Mouse (Mus musculus) midbrain, embryonic 15.5 days (tissue): Measurements from ENCODE around the gene Dppa4. TPM values are rescaled to one million over a fixed set of nuclear protein-coding genes. Genes with fewer than 3 reads are reported as not detected.
"Not testable (repeated sequence)": the region's sequence is repeated elsewhere in the genome, so short reads cannot be mapped to it uniquely, and the experiment has no call there.

ENCODE experiments used
- ATAC-seq: fragments of 200-750 bp; cut with Nextera tagmentation; replicated peaks from 2 replicates; pipeline ENCODE4 v1.8.0; 2017; ENCODE audit warnings: moderate TSS enrichment
- H3K27ac ChIP-seq: fragments of 300-500 bp; sonication (generic); 2 replicates; pipeline ENCODE4 v1.5.1; 2015; ENCODE audit warnings: mild to moderate bottlenecking, inconsistent platforms
- H3K27me3 ChIP-seq: fragments of 300-500 bp; sonication (generic); replicated peaks from 2 replicates; pipeline ENCODE4 v1.6.1; 2015; ENCODE audit warnings: inconsistent platforms
- H3K36me3 ChIP-seq: fragments of 300-500 bp; sonication (generic); replicated peaks from 2 replicates; pipeline ENCODE4 v1.6.1; 2015; ENCODE audit warnings: inconsistent platforms
- H3K4me1 ChIP-seq: fragments of 300-500 bp; sonication (generic); 2 replicates; pipeline ENCODE4 v1.6.1; 2015; ENCODE audit warnings: inconsistent platforms
- H3K4me2 ChIP-seq: fragments of 300-500 bp; sonication (generic); 2 replicates; pipeline ENCODE4 v1.6.1; 2015; ENCODE audit warnings: inconsistent platforms, mild to moderate bottlenecking, moderate library complexity
- H3K4me3 ChIP-seq: fragments of 300-500 bp; sonication (generic); 2 replicates; pipeline ENCODE4 v1.5.1; 2015; ENCODE audit warnings: mild to moderate bottlenecking, inconsistent platforms
- H3K9ac ChIP-seq: fragments of 300-500 bp; sonication (generic); 2 replicates; pipeline ENCODE4 v1.6.1; 2015; ENCODE audit warnings: mild to moderate bottlenecking, inconsistent platforms
- H3K9me3 ChIP-seq: fragments of 300-500 bp; sonication (generic); 2 replicates; pipeline ENCODE4 v1.6.1; 2016; ENCODE audit warnings: inconsistent platforms
- WGBS: fragments of 180-500 bp; shearing (Covaris S2); methylation state at CpG from one replicate; pipeline ENCODE4 v1.1.7; 2015; ENCODE audit warnings: mixed read lengths; 5-methylcytosine and 5-hydroxymethylcytosine counted together
- polyA plus RNA-seq: library from polyadenylated mRNA; unstranded; fragments of >200 nt; fragmentation: Nextera tagmentation; extraction: Ambion mirVana; gene quantifications from 2 replicates; pipeline ENCODE4 v1.2.1, GENCODE M21; 2015

The Dppa4 gene
- polyA plus RNA-seq, 1 experiment from 2014 or later: not detected

DNA sequence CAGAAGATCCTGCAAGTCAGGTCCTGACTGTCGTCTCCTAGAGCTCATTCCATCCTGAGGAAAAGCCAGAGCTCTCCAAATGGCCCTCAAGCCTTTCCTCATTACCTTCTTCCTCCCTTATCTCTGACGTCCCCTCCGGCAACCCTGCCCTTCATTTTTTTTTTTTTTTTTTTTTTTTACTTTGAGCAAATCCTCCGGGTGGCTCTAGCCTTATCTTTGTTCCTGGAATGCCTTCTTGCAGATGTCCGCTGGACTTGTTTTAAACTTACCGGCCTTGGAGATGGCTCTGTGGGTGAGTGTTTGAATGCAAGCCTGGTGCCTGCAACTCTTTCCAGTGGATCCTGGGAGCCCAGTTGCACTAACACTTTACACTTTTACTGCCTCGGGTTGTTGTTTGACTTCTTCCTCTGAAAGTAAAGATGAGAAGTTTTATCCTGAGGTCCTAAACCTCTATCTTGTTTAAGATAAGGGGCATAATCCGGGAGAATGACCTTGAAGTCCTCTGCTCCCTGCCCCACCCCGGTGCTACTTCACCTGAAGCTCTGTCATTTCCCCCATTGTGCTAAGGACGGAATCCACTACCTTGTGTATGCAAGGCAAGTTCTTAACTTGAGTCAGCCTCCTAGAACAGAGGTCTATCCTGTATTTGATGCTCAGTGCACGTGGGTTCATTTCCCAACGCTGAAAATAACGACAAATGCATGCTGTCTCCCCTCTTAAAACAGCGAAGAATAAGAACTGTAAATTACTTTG is 14.0 kb downstream of the Dppa4 start:
- Histone ChIP-seq H3K27ac (no peak overlapping the region), H3K4me2 (no peak overlapping the region), H3K36me3 (no peaks in the 10 kb centered on the region), H3K4me1 (no peaks in the 10 kb centered on the region), H3K27me3 (no peaks in the 10 kb centered on the region), H3K4me3 (no peak overlapping the region), H3K9me3 (no peaks in the 10 kb centered on the region), H3K9ac (no peak overlapping the region)
- no peak for ATAC-seq
- 80% methylated on average over 14 of the region's 14 CpGs for WGBS

DNA sequence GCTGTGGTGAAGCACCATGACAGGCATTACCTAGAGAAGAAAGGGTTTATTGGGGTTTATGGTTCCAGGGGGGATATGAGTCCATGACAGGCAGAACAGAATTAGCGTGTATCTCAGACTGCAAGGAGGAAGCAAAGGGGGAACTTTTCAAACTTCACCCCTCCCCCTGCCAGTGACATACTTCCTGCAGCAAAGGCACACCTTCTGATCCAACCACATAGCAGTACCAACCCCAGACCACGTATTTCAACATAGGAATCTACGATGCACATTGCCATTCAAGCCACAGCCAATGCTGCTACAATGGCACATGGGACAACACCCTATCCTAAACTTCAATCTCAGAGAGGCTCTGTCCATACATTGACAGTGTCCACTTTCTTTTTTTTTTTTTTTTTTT is 16.4 kb downstream of the Dppa4 start:
- H3K27me3 ChIP-seq: no peaks in the 10 kb centered on the region
- H3K9me3 ChIP-seq: no peaks in the 10 kb centered on the region
- no peak overlapping the region for H3K4me2 ChIP-seq
- no peak overlapping the region for H3K4me3 ChIP-seq
- no peaks in the 10 kb centered on the region for H3K36me3 ChIP-seq
- no peak overlapping the region for H3K27ac ChIP-seq
- no peaks in the 10 kb centered on the region for H3K4me1 ChIP-seq
- 84% methylated on average over 3 of the region's 3 CpGs for WGBS
- H3K9ac ChIP-seq: no peak overlapping the region
- ATAC-seq: no peak

DNA sequence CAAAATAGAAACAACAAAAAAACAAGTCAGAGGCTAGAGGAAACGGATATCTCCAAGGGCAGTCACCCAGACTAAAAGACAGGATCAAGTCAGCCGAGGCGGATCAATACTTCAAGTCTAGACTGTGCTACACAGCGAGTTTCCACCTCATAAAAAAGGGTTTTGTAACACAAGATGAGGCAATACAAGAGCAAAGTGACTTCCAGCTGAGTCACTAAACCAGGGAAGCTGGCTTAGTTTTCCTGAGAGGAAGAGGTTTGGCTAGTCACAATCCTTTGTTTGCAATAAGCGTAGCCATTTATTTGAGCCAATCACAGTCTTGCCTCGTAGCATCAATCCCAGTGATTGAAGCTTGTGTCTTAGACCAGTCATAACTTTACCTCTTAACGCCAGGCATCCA is 20.0 kb downstream of the Dppa4 start, which contains the start of gene Dppa2:
Gene Dppa2 (plus strand): TSS at position 400 of the 400 bp plus-strand sequence.
- no peaks in the 10 kb centered on the region for H3K36me3 ChIP-seq
- no peak within 1 kb of the TSS for H3K4me2 ChIP-seq
- no peak within 1 kb of the TSS for H3K27ac ChIP-seq
- no peaks in the 10 kb centered on the region for H3K27me3 ChIP-seq
- H3K9ac ChIP-seq: no peak within 1 kb of the TSS
- H3K4me1 ChIP-seq: no peaks in the 10 kb centered on the region
- H3K4me3 ChIP-seq: no peak within 1 kb of the TSS
- WGBS: 83% methylated on average over 7 of the region's 7 CpGs
- no peak for ATAC-seq
- no peaks in the 10 kb centered on the region for H3K9me3 ChIP-seq

DNA sequence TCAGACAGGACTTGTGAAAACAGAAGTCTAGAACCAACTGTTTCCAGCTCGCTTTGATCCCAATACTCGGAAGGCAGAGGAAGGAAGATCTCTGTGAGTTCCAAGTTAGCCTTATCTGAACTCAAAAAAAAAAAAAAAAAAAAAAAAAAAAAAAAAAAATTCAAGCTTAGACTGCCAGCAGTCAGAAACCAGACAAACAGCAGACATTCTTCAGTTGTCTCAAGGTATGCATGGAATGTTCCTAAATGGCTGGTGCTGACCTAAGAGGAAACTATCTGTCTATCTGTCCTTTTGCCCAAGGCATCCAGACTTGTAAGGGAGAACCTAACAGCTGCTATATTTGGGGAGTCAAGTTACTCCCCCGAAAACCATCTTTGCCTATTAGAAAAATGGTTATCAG is 20.4 kb downstream of the Dppa4 start:
- no peak for ATAC-seq
- no peaks in the 10 kb centered on the region for H3K4me1 ChIP-seq
- H3K9ac ChIP-seq: no peak overlapping the region
- no peak overlapping the region for H3K4me2 ChIP-seq
- H3K4me3 ChIP-seq: no peak overlapping the region
- 87% methylated on average over 3 of the region's 3 CpGs for WGBS
- no peaks in the 10 kb centered on the region for H3K9me3 ChIP-seq
- H3K27ac ChIP-seq: no peak overlapping the region
- H3K36me3 ChIP-seq: no peaks in the 10 kb centered on the region
- no peaks in the 10 kb centered on the region for H3K27me3 ChIP-seq

DNA sequence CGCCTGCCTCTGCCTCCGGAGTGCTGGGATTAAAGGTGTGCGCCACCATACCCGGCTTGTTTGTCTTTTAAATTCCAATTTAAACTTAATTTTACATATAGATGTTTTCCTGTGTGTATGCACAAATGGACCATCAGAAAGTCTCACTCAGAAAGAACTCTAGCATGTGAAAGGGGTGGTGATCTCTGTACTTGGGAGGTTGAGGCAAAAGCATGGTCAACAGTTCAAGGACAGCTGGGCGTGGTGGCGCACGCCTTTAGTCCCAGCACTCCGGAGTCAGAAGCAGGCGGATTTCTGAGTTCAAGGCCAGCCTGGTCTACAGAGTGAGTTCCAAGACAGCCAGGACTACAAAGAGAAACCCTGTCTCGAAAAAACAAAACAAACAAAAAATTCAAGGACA is 25.4 kb downstream of the Dppa4 start:
- not testable (repeated sequence) for H3K27ac ChIP-seq, H3K4me3 ChIP-seq, H3K4me2 ChIP-seq, H3K36me3 ChIP-seq, H3K9me3 ChIP-seq, H3K4me1 ChIP-seq, ATAC-seq, H3K9ac ChIP-seq, H3K27me3 ChIP-seq
- 97% methylated on average over 10 of the region's 10 CpGs for WGBS

DNA sequence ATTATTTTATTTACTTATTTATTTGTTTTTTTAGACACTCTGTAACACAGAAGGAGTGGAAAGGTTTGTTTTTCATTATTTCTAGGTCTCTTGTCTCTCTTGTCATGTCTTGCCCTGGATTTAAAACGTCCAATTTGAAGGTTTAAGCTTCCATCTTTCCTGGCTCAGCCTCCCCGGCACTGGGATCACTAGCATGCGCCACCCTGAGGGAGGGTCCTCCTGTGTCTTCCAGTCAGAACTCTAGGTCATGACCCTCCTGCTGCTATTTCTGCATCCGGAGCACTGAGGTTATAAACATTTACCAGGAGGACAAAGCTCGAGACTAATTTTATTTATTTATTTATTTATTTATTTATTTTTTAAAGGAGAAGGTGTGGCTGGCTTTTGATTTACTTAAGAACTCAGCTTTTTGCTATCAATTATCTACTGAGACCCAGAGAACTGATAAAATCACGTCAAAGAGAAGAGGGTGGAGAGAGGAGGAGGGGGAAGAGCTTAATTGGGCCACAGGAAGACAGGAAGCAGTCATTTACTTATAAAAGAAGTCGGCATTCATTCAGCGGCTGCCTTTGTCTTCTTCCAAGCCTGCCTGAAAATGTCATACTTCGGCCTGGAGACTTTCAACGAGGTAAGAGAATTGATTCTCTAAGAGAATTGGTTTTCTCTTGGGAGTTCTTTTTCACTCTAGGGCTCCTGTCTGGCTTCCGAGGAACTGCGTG is 26.5 kb downstream of the Dppa4 start:
- no peak overlapping the region for H3K4me3 ChIP-seq
- no peaks in the 10 kb centered on the region for H3K36me3 ChIP-seq
- H3K9me3 ChIP-seq: no peaks in the 10 kb centered on the region
- no peak overlapping the region for H3K9ac ChIP-seq
- no peaks in the 10 kb centered on the region for H3K27me3 ChIP-seq
- H3K4me2 ChIP-seq: no peak overlapping the region
- ATAC-seq: no peak
- WGBS: 81% methylated on average over 12 of the region's 12 CpGs
- no peaks in the 10 kb centered on the region for H3K4me1 ChIP-seq
- H3K27ac ChIP-seq: no peak overlapping the region

DNA sequence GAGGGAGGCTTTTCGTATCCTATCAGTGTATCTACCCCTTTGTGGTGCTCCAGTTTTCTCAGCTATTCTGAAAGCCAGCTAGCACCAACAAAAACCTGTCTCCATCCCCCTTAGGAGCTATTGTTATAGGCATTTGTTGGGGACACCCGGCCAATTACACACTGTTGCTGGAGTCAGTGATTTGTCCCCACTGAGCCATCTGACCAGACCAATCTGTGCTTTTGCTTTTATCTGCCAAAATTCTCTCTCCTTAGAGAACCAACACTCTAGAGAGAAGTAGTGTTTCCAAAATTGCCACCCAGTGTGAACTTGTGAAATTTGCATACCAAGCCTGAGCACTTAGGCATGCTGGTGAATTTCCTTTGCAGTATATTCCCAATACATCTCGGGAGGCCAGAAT is 31.8 kb downstream of the Dppa4 start:
- Histone ChIP-seq H3K4me3 (no peak overlapping the region), H3K4me1 (no peaks in the 10 kb centered on the region), H3K9me3 (no peaks in the 10 kb centered on the region), H3K4me2 (no peak overlapping the region), H3K27me3 (no peaks in the 10 kb centered on the region), H3K9ac (no peak overlapping the region), H3K36me3 (no peaks in the 10 kb centered on the region), H3K27ac (no peak overlapping the region)
- ATAC-seq: no peak
- WGBS: 84% methylated on average over 3 of the region's 3 CpGs

DNA sequence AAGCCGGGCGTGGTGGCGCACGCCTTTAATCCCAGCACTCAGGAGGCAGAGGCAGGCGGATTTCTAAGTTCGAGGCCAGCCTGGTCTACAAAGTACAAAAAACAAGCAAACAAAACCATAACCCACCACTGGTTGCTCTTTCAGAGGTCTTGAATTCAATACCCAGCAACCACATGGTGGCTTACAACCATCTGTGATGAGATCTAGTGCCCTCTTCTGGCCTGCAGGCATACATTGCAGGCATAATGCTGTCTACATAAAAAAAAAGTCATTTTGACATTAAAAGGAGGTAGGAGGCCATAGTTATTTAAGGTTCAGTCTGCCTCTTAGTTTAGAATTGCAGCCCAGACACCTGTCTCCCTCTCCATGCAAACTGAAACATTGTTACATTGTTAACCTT is 37.2 kb downstream of the Dppa4 start:
- no peak overlapping the region for H3K4me2 ChIP-seq
- 97% methylated on average over 6 of the region's 6 CpGs for WGBS
- no peak for ATAC-seq
- H3K9ac ChIP-seq: no peak overlapping the region
- no peaks in the 10 kb centered on the region for H3K27me3 ChIP-seq
- no peaks in the 10 kb centered on the region for H3K9me3 ChIP-seq
- H3K4me3 ChIP-seq: no peak overlapping the region
- H3K4me1 ChIP-seq: no peaks in the 10 kb centered on the region
- no peak overlapping the region for H3K27ac ChIP-seq
- H3K36me3 ChIP-seq: no peaks in the 10 kb centered on the region

DNA sequence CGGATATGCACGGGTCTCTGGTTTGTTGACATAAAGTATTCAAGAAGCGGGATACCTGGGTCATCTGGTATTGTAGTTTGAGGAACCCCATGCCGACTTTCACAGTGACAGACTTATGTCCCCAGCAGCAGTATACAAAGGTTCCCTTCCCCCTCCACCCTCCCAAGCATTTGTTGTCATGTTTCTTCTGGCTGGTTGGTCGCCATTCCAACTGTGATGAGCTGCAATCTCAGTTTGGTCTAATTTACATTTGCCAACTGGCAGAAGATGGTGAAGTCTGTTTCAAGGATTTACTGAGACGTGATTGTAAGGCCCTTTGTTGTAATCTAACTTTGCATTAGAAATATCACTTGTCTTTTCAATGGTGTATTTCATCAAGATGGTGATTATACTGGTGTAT is 39.6 kb downstream of the Dppa4 start:
- Histone ChIP-seq H3K27me3 (no peaks in the 10 kb centered on the region), H3K9ac (no peak overlapping the region), H3K4me3 (no peak overlapping the region), H3K4me2 (no peak overlapping the region), H3K27ac (no peak overlapping the region), H3K36me3 (no peaks in the 10 kb centered on the region), H3K9me3 (no peaks in the 10 kb centered on the region), H3K4me1 (no peaks in the 10 kb centered on the region)
- ATAC-seq: no peak
- 73% methylated on average over 6 of the region's 6 CpGs for WGBS

DNA sequence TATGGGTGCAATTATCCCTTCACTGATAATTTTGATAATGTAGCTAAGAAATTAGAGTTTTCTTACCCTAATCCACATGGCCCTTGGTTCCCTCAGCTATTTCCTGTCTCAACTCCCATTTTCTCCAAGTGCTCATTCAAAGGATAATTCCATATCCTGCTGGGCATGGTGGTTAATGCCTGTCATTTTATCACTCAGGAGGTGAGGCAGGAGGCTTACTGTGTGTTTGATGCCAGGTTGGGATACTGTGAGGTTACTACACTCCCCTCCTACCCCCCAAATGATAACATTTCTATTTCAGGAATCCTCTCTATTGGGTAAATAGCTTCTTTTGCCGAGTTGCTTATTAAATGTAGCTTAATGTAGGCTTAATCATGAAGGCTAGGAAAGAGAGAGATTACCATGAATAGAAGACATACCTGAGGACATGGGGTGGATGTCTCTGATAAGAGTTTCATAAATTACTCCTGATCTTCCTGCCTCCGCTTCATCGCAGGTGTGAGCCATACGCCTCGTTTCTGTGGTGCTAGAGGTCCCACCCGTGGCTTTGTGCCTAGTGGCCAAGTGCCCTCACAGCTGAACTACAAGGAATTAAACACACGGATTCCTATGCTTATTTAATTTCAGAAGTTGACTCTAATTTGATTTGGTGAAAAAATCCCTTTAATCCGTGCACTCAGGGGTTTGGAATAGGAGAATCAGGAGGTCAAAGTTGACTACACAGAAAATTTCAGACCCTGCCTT is 40.2 kb downstream of the Dppa4 start:
- H3K36me3 ChIP-seq: no peaks in the 10 kb centered on the region
- no peak overlapping the region for H3K27ac ChIP-seq
- H3K4me1 ChIP-seq: no peaks in the 10 kb centered on the region
- no peaks in the 10 kb centered on the region for H3K27me3 ChIP-seq
- WGBS: 86% methylated on average over 8 of the region's 8 CpGs
- no peak overlapping the region for H3K4me2 ChIP-seq
- no peak overlapping the region for H3K9ac ChIP-seq
- ATAC-seq: no peak
- no peak overlapping the region for H3K4me3 ChIP-seq
- H3K9me3 ChIP-seq: no peaks in the 10 kb centered on the region

DNA sequence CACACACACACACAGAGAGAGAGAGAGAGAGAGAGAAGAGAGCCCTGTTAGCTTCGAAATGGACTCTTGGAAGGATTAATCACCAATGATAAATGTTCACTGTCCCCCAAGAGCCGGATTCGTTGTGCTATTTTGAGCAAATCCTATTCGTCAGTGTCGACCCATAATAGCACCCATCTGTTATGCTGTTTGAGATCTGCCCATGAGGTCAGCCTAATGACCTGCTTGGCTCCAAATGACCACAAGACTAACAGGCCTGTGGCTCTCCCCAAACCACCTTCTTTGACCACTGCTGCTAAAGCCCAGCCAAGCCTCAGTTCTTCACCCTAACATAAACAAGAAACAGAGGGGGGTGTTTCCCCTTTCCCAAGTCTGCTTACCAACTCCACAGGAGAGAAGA is 43.4 kb downstream of the Dppa4 start:
- Histone ChIP-seq H3K9me3 (no peaks in the 10 kb centered on the region), H3K27me3 (no peaks in the 10 kb centered on the region), H3K4me3 (no peak overlapping the region), H3K27ac (no peak overlapping the region), H3K4me1 (no peaks in the 10 kb centered on the region), H3K4me2 (no peak overlapping the region), H3K36me3 (no peaks in the 10 kb centered on the region), H3K9ac (no peak overlapping the region)
- ATAC-seq: no peak
- WGBS: 84% methylated on average over 5 of the region's 5 CpGs

DNA sequence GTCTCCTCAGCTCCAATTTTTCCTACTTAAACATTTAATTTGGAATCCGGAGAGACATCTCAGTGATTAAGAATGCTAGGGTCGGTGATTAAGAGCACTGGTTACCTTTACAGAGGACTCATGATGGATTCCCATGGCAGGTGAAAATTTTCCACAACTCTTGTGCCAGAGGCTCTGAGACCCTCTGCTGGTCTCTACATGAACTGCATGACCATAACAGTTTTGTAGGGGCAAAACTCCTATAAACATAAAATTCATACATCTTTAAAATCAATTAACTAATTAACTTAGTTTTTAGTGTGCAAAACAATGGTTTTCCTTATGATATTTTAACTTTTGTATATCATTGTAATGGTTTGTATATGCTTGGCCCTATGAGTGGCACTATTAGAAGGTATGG is 44.9 kb downstream of the Dppa4 start:
- H3K4me2 ChIP-seq: no peak overlapping the region
- H3K4me3 ChIP-seq: no peak overlapping the region
- H3K9me3 ChIP-seq: no peaks in the 10 kb centered on the region
- ATAC-seq: no peak
- no peaks in the 10 kb centered on the region for H3K4me1 ChIP-seq
- no peak overlapping the region for H3K9ac ChIP-seq
- H3K27ac ChIP-seq: no peak overlapping the region
- H3K36me3 ChIP-seq: no peaks in the 10 kb centered on the region
- no peaks in the 10 kb centered on the region for H3K27me3 ChIP-seq
- 87% methylated on average over 2 of the region's 2 CpGs for WGBS
